ENCODE assay signal across 12 mouse cellular contexts in genomic region chr17:35460513-35461341, GRCm38 (mm10). TPM values are rescaled to one million over a fixed set of nuclear protein-coding genes. Genes with fewer than 3 reads are reported as not detected.
"Had no signal": no experiment of that assay in that cellular context is flagged by ENCODE, and none has a peak within 500 bp of the region (broad histone marks: within the 10 kb centered on the region; RNA-seq: fewer than 3 reads in every experiment).

No protein-coding gene starts in this region.

RNA-seq across cellular contexts. Expression of gene H2-Q10, which starts 9.2 kb away (rescaled TPM):
- polyA plus RNA-seq: midbrain, embryonic 14.5 days had no signal

RNA-seq across cellular contexts. Expression of gene H2-Q6, which starts 36.1 kb away (rescaled TPM):
- total RNA-seq: layer of hippocampus, postnatal 36 days had no signal
- polyA plus RNA-seq: myocyte had no signal

RNA-seq across cellular contexts. Expression of gene Pou5f1, which starts 45.1 kb away (rescaled TPM):
- total RNA-seq: left cerebral cortex, postnatal 25 days had no signal
- polyA plus RNA-seq: kidney, postnatal 0 days; limb, embryonic 15.5 days; liver, embryonic 12.5 days; liver, embryonic 16.5 days; lung, embryonic 14.5 days; midbrain, embryonic 14.5 days; myocyte; neural tube, embryonic 11.5 days; small intestine, adult 2 months; stomach, embryonic 16.5 days had no signal
